Mouse (Mus musculus) ES-Bruce4 (cell line): ENCODE data around the gene Nop56.

Experiments used
- CTCF ChIP-seq: IDR thresholded peaks from one replicate; pipeline ENCODE4 v1.8.1; 2011; ENCODE audit warnings: low read depth, low read length
- EP300 ChIP-seq: IDR thresholded peaks from 2 replicates; pipeline ENCODE4 v1.6.1; 2011; ENCODE audit warnings: low read depth, low read length; ENCODE audit not compliant: insufficient read depth
- POLR2A ChIP-seq: IDR thresholded peaks from one replicate; pipeline ENCODE4 v1.8.1; 2011; ENCODE audit warnings: low read length; ENCODE audit not compliant: insufficient read depth

DNA sequence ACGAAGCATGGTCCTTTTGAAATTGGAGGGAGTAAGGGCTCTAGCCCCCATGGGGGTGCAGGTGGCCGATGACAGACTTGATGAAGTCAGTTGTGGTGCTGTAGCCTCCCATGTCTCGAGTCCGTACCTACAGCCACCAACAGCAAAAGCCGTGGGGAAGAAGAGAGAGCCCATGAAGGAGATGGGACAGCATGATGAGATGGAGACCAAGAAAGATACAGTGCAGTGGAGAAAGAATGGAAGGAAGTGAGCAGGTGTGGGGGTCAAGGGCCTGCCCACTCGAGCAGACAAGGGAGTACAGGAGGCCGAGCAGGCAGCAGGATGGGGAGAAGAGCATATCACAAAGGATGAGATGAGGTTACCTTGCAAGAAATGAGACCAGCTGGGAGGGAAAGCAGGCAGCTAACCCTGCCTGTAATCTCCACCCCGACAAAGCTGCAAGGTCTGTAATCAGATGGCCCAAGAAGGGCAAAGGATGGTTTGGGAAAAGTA is 5.4 kb downstream of the Nop56 start:
- no peak for TF ChIP-seq CTCF
- TF ChIP-seq POLR2A: no peak
- 0 out of 2 replicates have a peak, but pooled peaks have one; percentile 6 for TF ChIP-seq EP300
